Mouse (Mus musculus): ENCODE data around the gene Herpud1. TPM values are rescaled to one million over a fixed set of nuclear protein-coding genes. Genes with fewer than 3 reads are reported as not detected.
"Not testable (repeated sequence)": the region's sequence is repeated elsewhere in the genome, so short reads cannot be mapped to it uniquely, and the experiment has no call there.

The Herpud1 gene
- polyA plus RNA-seq, 1 experiment from 2014 or later: 62.4 TPM

- Histone ChIP-seq H3K4me1 (ENCODE audit: control insufficient read depth, insufficient read depth, low read length) (no peaks in the 10 kb centered on the region), H3K9ac (ENCODE audit: low read length) (no peak overlapping the region), H3K36me3 (ENCODE audit: control insufficient read depth, insufficient read depth, low read length) (peaks cover 3% of the 10 kb centered on the region; the same call in 1 of the 2 replicates), H3K27me3 (ENCODE audit: control insufficient read depth, insufficient read depth, low read length) (no peaks in the 10 kb centered on the region), H3K9me3 (ENCODE audit: control insufficient read depth, low read length) (no peaks in the 10 kb centered on the region), H3K4me3 (ENCODE audit: low read depth, low read length) (no peak overlapping the region), H3K27ac (replicated peaks; ENCODE audit: low read depth, low read length) (no peak overlapping the region), H3K4me2 (ENCODE audit: low read depth, severe bottlenecking) (no peak overlapping the region)
- DNase-seq (ENCODE audit: low spot score) (no peak), ATAC-seq (ENCODE audit: insufficient number of reproducible peaks, low FRiP score, low TSS enrichment, low read depth) (no peak)
- 82% methylated on average over 3 of the region's 3 CpGs for WGBS
Observed at GRCm38 (mm10) chr8:94399361-94399953, 13.2 kb downstream of the Herpud1 start.

GRCm38 (mm10) chr8:94399957-94400356 lies 13.7 kb downstream of the Herpud1 start:
- not testable (repeated sequence) for H3K4me3 ChIP-seq (ENCODE audit: low read depth, low read length)
- WGBS: 82% methylated on average over 2 of the region's 2 CpGs

GRCm38 (mm10) chr8:94408443-94409080 lies 22.3 kb downstream of the Herpud1 start:
- H3K9me3 ChIP-seq (ENCODE audit: control insufficient read depth, low read length): no peaks in the 10 kb centered on the region
- no peak overlapping the region for H3K4me3 ChIP-seq (ENCODE audit: low read depth, low read length)
- H3K9ac ChIP-seq (ENCODE audit: low read length): no peak overlapping the region
- H3K27ac ChIP-seq (replicated peaks; ENCODE audit: low read depth, low read length): no peak overlapping the region
- no peaks in the 10 kb centered on the region for H3K36me3 ChIP-seq (ENCODE audit: control insufficient read depth, insufficient read depth, low read length)
- H3K4me2 ChIP-seq (ENCODE audit: low read depth, severe bottlenecking): no peak overlapping the region
- no peaks in the 10 kb centered on the region for H3K27me3 ChIP-seq (ENCODE audit: control insufficient read depth, insufficient read depth, low read length)
- no peak for ATAC-seq (ENCODE audit: insufficient number of reproducible peaks, low FRiP score, low TSS enrichment, low read depth)
- no peaks in the 10 kb centered on the region for H3K4me1 ChIP-seq (ENCODE audit: control insufficient read depth, insufficient read depth, low read length)
- no peak for DNase-seq (ENCODE audit: low spot score)
- WGBS: 72% methylated on average over 8 of the region's 8 CpGs

More at GRCm38 (mm10) chr8:94399957-94400356, 13.7 kb downstream of the Herpud1 start:
- H3K27me3 ChIP-seq (ENCODE audit: control insufficient read depth, insufficient read depth, low read length); H3K4me1 ChIP-seq (ENCODE audit: control insufficient read depth, insufficient read depth, low read length); H3K9ac ChIP-seq (ENCODE audit: low read length); H3K27ac ChIP-seq (replicated peaks; ENCODE audit: low read depth, low read length); H3K36me3 ChIP-seq (ENCODE audit: control insufficient read depth, insufficient read depth, low read length); H3K4me2 ChIP-seq (ENCODE audit: low read depth, severe bottlenecking); DNase-seq (ENCODE audit: low spot score); H3K9me3 ChIP-seq (ENCODE audit: control insufficient read depth, low read length); ATAC-seq (ENCODE audit: insufficient number of reproducible peaks, low FRiP score, low TSS enrichment, low read depth): not testable (repeated sequence)

- no peaks in the 10 kb centered on the region for H3K27me3 ChIP-seq (ENCODE audit: control insufficient read depth, insufficient read depth, low read length)
- H3K9me3 ChIP-seq (ENCODE audit: control insufficient read depth, low read length): no peaks in the 10 kb centered on the region
- ATAC-seq (ENCODE audit: insufficient number of reproducible peaks, low FRiP score, low TSS enrichment, low read depth) (no peak), DNase-seq (ENCODE audit: low spot score) (no peak)
- H3K4me3 ChIP-seq (ENCODE audit: low read depth, low read length): no peak overlapping the region
- H3K36me3 ChIP-seq (ENCODE audit: control insufficient read depth, insufficient read depth, low read length): no peaks in the 10 kb centered on the region
- no peak overlapping the region for H3K27ac ChIP-seq (replicated peaks; ENCODE audit: low read depth, low read length)
- 90% methylated on average over 7 of the region's 7 CpGs for WGBS
- no peak overlapping the region for H3K4me2 ChIP-seq (ENCODE audit: low read depth, severe bottlenecking)
- H3K9ac ChIP-seq (ENCODE audit: low read length): no peak overlapping the region
- no peaks in the 10 kb centered on the region for H3K4me1 ChIP-seq (ENCODE audit: control insufficient read depth, insufficient read depth, low read length)
Observed at GRCm38 (mm10) chr8:94409523-94409922, 23.3 kb downstream of the Herpud1 start.

GRCm38 (mm10) chr8:94412518-94412917 lies 26.3 kb downstream of the Herpud1 start:
- H3K27me3 ChIP-seq (ENCODE audit: control insufficient read depth, insufficient read depth, low read length): no peaks in the 10 kb centered on the region
- no peak overlapping the region for H3K4me2 ChIP-seq (ENCODE audit: low read depth, severe bottlenecking)
- H3K9me3 ChIP-seq (ENCODE audit: control insufficient read depth, low read length): no peaks in the 10 kb centered on the region
- no peak for ATAC-seq (ENCODE audit: insufficient number of reproducible peaks, low FRiP score, low TSS enrichment, low read depth)
- no peaks in the 10 kb centered on the region for H3K36me3 ChIP-seq (ENCODE audit: control insufficient read depth, insufficient read depth, low read length)
- H3K4me1 ChIP-seq (ENCODE audit: control insufficient read depth, insufficient read depth, low read length): no peaks in the 10 kb centered on the region
- H3K27ac ChIP-seq (replicated peaks; ENCODE audit: low read depth, low read length): no peak overlapping the region
- 86% methylated on average over 6 of the region's 6 CpGs for WGBS
- no peak for DNase-seq (ENCODE audit: low spot score)
- H3K4me3 ChIP-seq (ENCODE audit: low read depth, low read length): no peak overlapping the region
- H3K9ac ChIP-seq (ENCODE audit: low read length): no peak overlapping the region

GRCm38 (mm10) chr8:94413509-94413908 lies 27.3 kb downstream of the Herpud1 start:
- Histone ChIP-seq H3K9me3 (ENCODE audit: control insufficient read depth, low read length) (no peaks in the 10 kb centered on the region), H3K9ac (ENCODE audit: low read length) (no peak overlapping the region), H3K4me2 (ENCODE audit: low read depth, severe bottlenecking) (no peak overlapping the region), H3K36me3 (ENCODE audit: control insufficient read depth, insufficient read depth, low read length) (no peaks in the 10 kb centered on the region), H3K4me1 (ENCODE audit: control insufficient read depth, insufficient read depth, low read length) (no peaks in the 10 kb centered on the region), H3K4me3 (ENCODE audit: low read depth, low read length) (no peak overlapping the region), H3K27ac (replicated peaks; ENCODE audit: low read depth, low read length) (no peak overlapping the region), H3K27me3 (ENCODE audit: control insufficient read depth, insufficient read depth, low read length) (no peaks in the 10 kb centered on the region)
- WGBS: 85% methylated on average over 6 of the region's 6 CpGs
- ATAC-seq (ENCODE audit: insufficient number of reproducible peaks, low FRiP score, low TSS enrichment, low read depth): no peak
- no peak for DNase-seq (ENCODE audit: low spot score)

- Histone ChIP-seq H3K9ac (ENCODE audit: low read length) (no peak overlapping the region), H3K27ac (replicated peaks; ENCODE audit: low read depth, low read length) (no peak overlapping the region), H3K4me2 (ENCODE audit: low read depth, severe bottlenecking) (no peak overlapping the region), H3K9me3 (ENCODE audit: control insufficient read depth, low read length) (no peaks in the 10 kb centered on the region), H3K27me3 (ENCODE audit: control insufficient read depth, insufficient read depth, low read length) (no peaks in the 10 kb centered on the region), H3K36me3 (ENCODE audit: control insufficient read depth, insufficient read depth, low read length) (no peaks in the 10 kb centered on the region), H3K4me3 (ENCODE audit: low read depth, low read length) (no peak overlapping the region), H3K4me1 (ENCODE audit: control insufficient read depth, insufficient read depth, low read length) (no peaks in the 10 kb centered on the region)
- no peak for DNase-seq (ENCODE audit: low spot score)
- no peak for ATAC-seq (ENCODE audit: insufficient number of reproducible peaks, low FRiP score, low TSS enrichment, low read depth)
- 63% methylated on average over 2 of the region's 2 CpGs for WGBS
Observed at GRCm38 (mm10) chr8:94415218-94415617, 29.0 kb downstream of the Herpud1 start.

- no peak overlapping the region for H3K4me3 ChIP-seq (ENCODE audit: low read depth, low read length)
- no peak overlapping the region for H3K9ac ChIP-seq (ENCODE audit: low read length)
- H3K36me3 ChIP-seq (ENCODE audit: control insufficient read depth, insufficient read depth, low read length): no peaks in the 10 kb centered on the region
- H3K9me3 ChIP-seq (ENCODE audit: control insufficient read depth, low read length): no peaks in the 10 kb centered on the region
- 69% methylated on average over 9 of the region's 9 CpGs for WGBS
- H3K27ac ChIP-seq (replicated peaks; ENCODE audit: low read depth, low read length): no peak overlapping the region
- DNase-seq (ENCODE audit: low spot score): no peak
- H3K27me3 ChIP-seq (ENCODE audit: control insufficient read depth, insufficient read depth, low read length): no peaks in the 10 kb centered on the region
- H3K4me2 ChIP-seq (ENCODE audit: low read depth, severe bottlenecking): no peak overlapping the region
- H3K4me1 ChIP-seq (ENCODE audit: control insufficient read depth, insufficient read depth, low read length): no peaks in the 10 kb centered on the region
- no peak for ATAC-seq (ENCODE audit: insufficient number of reproducible peaks, low FRiP score, low TSS enrichment, low read depth)
Observed at GRCm38 (mm10) chr8:94418017-94418416, 31.8 kb downstream of the Herpud1 start.

All from limb, embryonic 11.5 days (tissue).